Mouse (Mus musculus) heart, adult 9 months (tissue): ENCODE measurements around the gene Idh3a.

Experiments
- DNase-seq, 2 experiments: peaks; one replicate each; pipeline ENCODE4 v3.0.0; 2022; ENCODE audit warnings: low spot score in 2 of 2

Gene Idh3a

GRCm38 (mm10) chr9:54647456-54647855 is 61.3 kb downstream of the Idh3a start:
- DNase-seq = no peak

DNA sequence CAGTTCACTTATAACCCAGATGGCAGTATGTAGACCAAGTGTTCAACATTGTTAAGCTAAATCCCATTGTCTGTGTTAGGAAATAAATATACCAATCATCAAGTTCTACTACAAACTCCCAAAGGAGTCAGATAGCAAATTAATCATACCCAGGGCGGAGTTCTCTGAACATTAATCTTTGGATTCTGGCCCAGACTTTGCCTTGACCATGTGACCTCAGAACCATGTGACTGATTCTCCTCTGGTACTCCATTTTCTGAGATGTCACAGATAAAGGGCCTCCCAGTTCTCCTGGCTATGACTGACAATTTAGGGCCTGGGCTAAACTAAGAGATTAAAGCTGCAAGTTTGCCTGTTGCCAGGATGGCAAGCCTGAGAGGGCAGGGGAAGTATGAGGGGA is 63.2 kb downstream of the Idh3a start:
- DNase-seq = no peak

GRCm38 (mm10) chr9:54652778-54653177 is 66.6 kb downstream of the Idh3a start:
- DNase-seq = no peak
